Mouse (Mus musculus) heart, adult 2 months (tissue): ENCODE data around the gene Zbtb40.

ENCODE experiments used
- CTCF ChIP-seq: fragments of 200-600 bp; IDR thresholded peaks from 2 replicates; pipeline ENCODE4 v1.8.1; 2022; ENCODE audit warnings: antibody characterized with exemption, mild to moderate bottlenecking, moderate library complexity
- EP300 ChIP-seq: fragments of 200-500 bp; IDR thresholded peaks from 2 replicates; pipeline ENCODE4 v1.6.1; 2011; ENCODE audit warnings: low read depth, low read length, control low read depth; ENCODE audit not compliant: insufficient read depth
- POLR2A ChIP-seq: fragments of 200-500 bp; IDR thresholded peaks from 2 replicates; pipeline ENCODE4 v1.6.1; 2011; ENCODE audit warnings: mild to moderate bottlenecking, low read depth, low read length, control low read depth; ENCODE audit not compliant: insufficient read depth

DNA sequence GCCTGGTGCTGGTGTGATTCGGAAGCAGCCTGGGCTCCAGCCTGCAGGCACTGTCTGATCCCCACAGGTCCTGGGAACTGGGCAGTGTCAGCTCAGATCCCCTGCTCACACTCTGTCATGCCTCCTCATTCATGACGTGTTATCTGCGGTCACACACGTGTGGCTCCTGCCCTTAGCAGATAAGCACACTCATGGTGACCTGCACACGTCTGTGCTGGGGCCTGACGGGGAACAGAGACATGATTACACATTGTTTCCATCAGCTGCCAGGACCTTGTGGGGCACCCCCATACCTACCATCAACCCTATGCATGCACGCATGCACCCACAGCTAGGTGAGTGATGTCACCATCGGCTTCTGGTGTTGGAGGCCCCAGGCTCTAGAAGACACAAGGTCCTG is 118.1 kb downstream of the Zbtb40 start:
- TF ChIP-seq POLR2A = no peak
- TF ChIP-seq CTCF = no peak
- no peak for TF ChIP-seq EP300
